Comparison of ENCODE assay signal across 31 mouse cellular contexts in the genomic region with DNA sequence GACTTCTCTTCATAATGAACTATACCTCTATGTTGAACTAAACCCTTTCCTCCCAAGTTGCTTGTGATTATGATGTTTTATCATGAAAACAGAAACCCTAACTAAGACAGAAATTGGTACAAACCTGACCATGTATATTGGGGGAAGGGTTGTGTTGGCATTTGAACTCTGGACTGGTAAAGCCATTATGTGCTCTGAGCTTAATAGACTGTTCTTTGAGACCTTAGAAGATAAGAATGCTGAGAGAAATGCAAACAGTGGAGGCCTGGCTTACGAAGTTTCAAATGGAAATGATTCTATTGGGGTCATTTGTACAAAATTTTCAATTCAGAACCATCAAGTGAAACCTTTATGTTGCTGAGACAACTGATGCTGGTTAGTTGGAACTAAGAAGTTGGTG.
"Had no signal": no experiment of that assay in that cellular context is flagged by ENCODE, and none has a peak within 500 bp of the region (broad histone marks: within the 10 kb centered on the region; RNA-seq: fewer than 3 reads in every experiment).

No protein-coding gene starts in this region.

- H3K9me3 ChIP-seq: heart, embryonic 10.5 days; heart, embryonic 12.5 days; heart, embryonic 13.5 days; heart, embryonic 15.5 days; hindbrain, embryonic 10.5 days; hindbrain, embryonic 12.5 days; hindbrain, embryonic 13.5 days; hindbrain, embryonic 15.5 days; kidney, embryonic 15.5 days had no signal

- H3K27ac ChIP-seq: heart, embryonic 10.5 days; heart, embryonic 13.5 days; heart, embryonic 15.5 days; hindbrain, embryonic 10.5 days; hindbrain, embryonic 12.5 days; hindbrain, embryonic 13.5 days; hindbrain, embryonic 14.5 days; hindbrain, embryonic 15.5 days; hindbrain, postnatal 0 days; kidney, embryonic 15.5 days; kidney, postnatal 0 days; layer of hippocampus, adult 2 months; left cerebral cortex, adult 2 months had no signal

- ATAC-seq: hindbrain, embryonic 16.5 days; hindbrain, postnatal 0 days; inflammation-experienced regulatory T-cells, adult 6 months had no signal

- H3K4me3 ChIP-seq: heart, embryonic 10.5 days; heart, embryonic 12.5 days; heart, embryonic 13.5 days; heart, embryonic 15.5 days; hindbrain, embryonic 10.5 days; hindbrain, embryonic 12.5 days; hindbrain, embryonic 13.5 days; hindbrain, embryonic 15.5 days; kidney, embryonic 15.5 days; layer of hippocampus, adult 2 months; left cerebral cortex, adult 2 months had no signal

- H3K36me3 ChIP-seq: heart, embryonic 10.5 days; heart, embryonic 12.5 days; heart, embryonic 13.5 days; heart, embryonic 15.5 days; hindbrain, embryonic 10.5 days; hindbrain, embryonic 12.5 days; hindbrain, embryonic 13.5 days; hindbrain, embryonic 15.5 days; kidney, embryonic 15.5 days had no signal

- H3K4me1 ChIP-seq: heart, embryonic 10.5 days; heart, embryonic 12.5 days; heart, embryonic 13.5 days; heart, embryonic 15.5 days; hindbrain, embryonic 10.5 days; hindbrain, embryonic 12.5 days; hindbrain, embryonic 13.5 days; hindbrain, embryonic 15.5 days; kidney, embryonic 15.5 days had no signal

- DNase-seq: heart, postnatal 10 days; heart, postnatal 14 days; heart, postnatal 36 days; heart, postnatal 4 days; kidney, adult 11 months; kidney, adult 18-20 months; kidney, adult 2 months; kidney, postnatal 10 days; kidney, postnatal 14 days; kidney, postnatal 25 days; kidney, postnatal 36 days; kidney, postnatal 4 days; layer of hippocampus, adult 9-11 months; layer of hippocampus, postnatal 36 days had no signal

- H3K9ac ChIP-seq: heart, embryonic 12.5 days; heart, embryonic 13.5 days; heart, embryonic 15.5 days; hindbrain, embryonic 12.5 days; hindbrain, embryonic 13.5 days; hindbrain, embryonic 14.5 days; hindbrain, embryonic 15.5 days; kidney, embryonic 15.5 days had no signal

- H3K4me2 ChIP-seq: heart, embryonic 11.5 days; heart, embryonic 12.5 days; heart, embryonic 13.5 days; heart, embryonic 15.5 days; hindbrain, embryonic 12.5 days; hindbrain, embryonic 13.5 days; hindbrain, embryonic 14.5 days; hindbrain, embryonic 15.5 days; kidney, embryonic 15.5 days had no signal

- H3K27me3 ChIP-seq: heart, embryonic 12.5 days; heart, embryonic 15.5 days had no signal
